Mouse (Mus musculus): ENCODE measurements around the gene 4930449I24Rik.
"Not testable (repeated sequence)": the region's sequence is repeated elsewhere in the genome, so short reads cannot be mapped to it uniquely, and the experiment has no call there.

GRCm38 (mm10) chr5:146537347-146537746 lies 35.1 kb downstream of the 4930449I24Rik start, which contains the start of gene Gm3409:
- not testable (repeated sequence) for TF ChIP-seq CTCF, POLR2A (IDR thresholded peaks at IDR 0.05; ENCODE audit: insufficient read depth, low read depth, low read length)
